Mouse (Mus musculus): ENCODE data around the gene Pten. TPM values are rescaled to one million over a fixed set of nuclear protein-coding genes. Genes with fewer than 3 reads are reported as not detected.

Gene Pten
- polyA plus RNA-seq, 1 experiment from 2014 or later, result 15.5 TPM

DNA sequence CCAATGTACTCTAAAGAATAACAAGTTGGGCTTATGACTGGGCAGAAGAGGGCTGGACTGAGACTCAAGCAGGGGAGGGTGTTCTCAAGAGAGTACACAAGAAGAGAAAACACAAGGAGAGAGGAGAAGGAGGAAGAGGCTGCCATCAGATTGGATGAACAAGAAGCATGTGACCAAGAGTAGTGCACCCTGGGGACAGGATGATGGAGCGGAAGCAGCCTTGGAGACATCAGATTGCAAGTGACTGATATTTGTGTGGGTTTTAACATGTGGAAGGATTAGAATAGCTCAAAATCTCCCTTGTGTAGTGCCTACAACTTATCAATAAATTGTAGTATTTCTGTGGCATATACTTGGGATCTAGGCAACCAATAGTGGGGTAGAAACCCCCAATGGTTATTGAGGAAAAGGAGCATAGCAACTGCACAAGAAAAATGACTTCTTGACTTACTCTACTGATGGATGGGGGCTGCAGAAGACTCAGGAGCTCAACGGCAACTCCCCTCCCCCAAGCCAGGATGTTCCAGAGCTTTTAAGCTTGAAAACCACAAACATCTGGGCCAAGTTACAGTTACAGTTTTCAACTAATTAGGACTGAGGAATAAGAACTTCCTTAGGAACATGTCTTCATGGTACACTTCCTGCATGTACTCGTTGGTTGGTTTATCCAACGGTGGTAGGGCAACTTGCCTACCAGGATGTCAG lies 16.5 kb upstream of the Pten start:
- no peak overlapping the region for H3K4me2 ChIP-seq (ENCODE audit: low read depth, low read length)
- no peaks in the 10 kb centered on the region for H3K4me1 ChIP-seq (ENCODE audit: control insufficient read depth, insufficient read depth, low read length)
- H3K9me3 ChIP-seq (ENCODE audit: control insufficient read depth, low read length), result no peaks in the 10 kb centered on the region
- peak; percentile 41 for DNase-seq (ENCODE audit: low spot score)
- H3K27ac ChIP-seq (replicated peaks; ENCODE audit: low read depth, low read length), result no peak overlapping the region
- no peak overlapping the region for H3K9ac ChIP-seq (ENCODE audit: low read depth, low read length)
- H3K36me3 ChIP-seq (ENCODE audit: control insufficient read depth, insufficient read depth, low read length), result no peaks in the 10 kb centered on the region
- no peak for ATAC-seq (ENCODE audit: low read depth)
- WGBS, result 56% methylated on average over 4 of the region's 4 CpGs
- no peak overlapping the region for H3K4me3 ChIP-seq (ENCODE audit: low read depth, low read length)
- H3K27me3 ChIP-seq (replicated peaks; ENCODE audit: control insufficient read depth, insufficient read depth, low read length), result no peaks in the 10 kb centered on the region

GRCm38 (mm10) chr19:32749425-32749824 lies 7.9 kb upstream of the Pten start:
- no peaks in the 10 kb centered on the region for H3K4me1 ChIP-seq (ENCODE audit: control insufficient read depth, insufficient read depth, low read length)
- no peaks in the 10 kb centered on the region for H3K9me3 ChIP-seq (ENCODE audit: control insufficient read depth, low read length)
- ATAC-seq (ENCODE audit: low read depth), result no peak
- H3K27ac ChIP-seq (replicated peaks; ENCODE audit: low read depth, low read length), result no peak overlapping the region
- H3K9ac ChIP-seq (ENCODE audit: low read depth, low read length), result no peak overlapping the region
- H3K4me3 ChIP-seq (ENCODE audit: low read depth, low read length), result no peak overlapping the region
- peaks cover 6% of the 10 kb centered on the region for H3K27me3 ChIP-seq (replicated peaks; ENCODE audit: control insufficient read depth, insufficient read depth, low read length)
- H3K4me2 ChIP-seq (ENCODE audit: low read depth, low read length), result no peak overlapping the region
- WGBS, result 15% methylated on average over 6 of the region's 6 CpGs
- no peaks in the 10 kb centered on the region for H3K36me3 ChIP-seq (ENCODE audit: control insufficient read depth, insufficient read depth, low read length)
- DNase-seq (ENCODE audit: low spot score), result peak; percentile 74

GRCm38 (mm10) chr19:32752357-32752756 lies 4.9 kb upstream of the Pten start:
- Histone ChIP-seq H3K27ac (replicated peaks; ENCODE audit: low read depth, low read length) (no peak overlapping the region), H3K4me1 (ENCODE audit: control insufficient read depth, insufficient read depth, low read length) (0 out of 2 replicates have a peak, but pooled peaks cover 6% of the 10 kb centered on the region), H3K36me3 (ENCODE audit: control insufficient read depth, insufficient read depth, low read length) (no peaks in the 10 kb centered on the region), H3K4me2 (ENCODE audit: low read depth, low read length) (no peak overlapping the region), H3K9ac (ENCODE audit: low read depth, low read length) (no peak overlapping the region), H3K4me3 (ENCODE audit: low read depth, low read length) (no peak overlapping the region), H3K27me3 (replicated peaks; ENCODE audit: control insufficient read depth, insufficient read depth, low read length) (peaks cover 10% of the 10 kb centered on the region), H3K9me3 (ENCODE audit: control insufficient read depth, low read length) (no peaks in the 10 kb centered on the region)
- no peak for DNase-seq (ENCODE audit: low spot score)
- WGBS, result 89% methylated on average over 6 of the region's 6 CpGs
- ATAC-seq (ENCODE audit: low read depth), result no peak

- no peak for ATAC-seq (ENCODE audit: low read depth)
- 76% methylated on average over 3 of the region's 3 CpGs for WGBS
- no peak overlapping the region for H3K9ac ChIP-seq (ENCODE audit: low read depth, low read length)
These were observed 3.9 kb upstream of the Pten start for GRCm38 (mm10) chr19:32753386-32753785.

DNA sequence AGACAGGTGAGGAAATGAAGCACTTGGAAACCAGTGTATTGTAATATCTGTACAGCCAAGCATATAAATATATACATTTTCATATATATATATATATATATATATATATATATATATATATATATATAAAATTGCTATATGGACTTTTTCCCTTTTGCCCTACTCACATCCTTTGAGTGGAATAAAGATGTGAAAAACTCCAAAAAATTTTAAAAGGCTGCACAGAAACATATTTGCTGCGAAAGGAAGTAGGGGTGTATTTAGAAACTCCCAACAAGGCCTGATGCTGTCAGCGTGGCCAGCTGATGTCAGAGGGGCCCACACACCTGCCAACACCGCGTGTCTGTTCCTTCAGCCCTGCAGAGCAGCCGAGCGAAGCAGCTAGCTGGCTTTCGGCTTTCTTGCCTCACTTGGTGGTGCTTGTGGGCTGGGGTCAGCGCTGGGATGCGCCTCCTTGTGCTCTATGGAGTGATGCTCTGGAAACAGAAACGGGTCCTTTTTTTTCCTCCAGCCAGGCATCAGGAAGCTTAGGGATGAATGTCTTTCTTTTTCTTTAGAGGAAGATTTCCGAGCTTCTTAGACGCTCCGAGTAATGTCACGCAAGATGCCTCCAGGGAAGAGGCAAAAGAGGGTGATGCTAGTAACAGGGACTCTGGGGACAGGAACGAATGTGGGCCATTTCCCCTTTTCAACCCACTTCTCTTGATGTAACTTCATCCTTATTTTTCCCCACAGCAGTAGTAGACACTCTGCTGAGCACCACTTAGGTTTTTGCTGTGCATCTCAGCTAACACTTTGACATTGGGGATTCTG lies 2.9 kb upstream of the Pten start:
- Histone ChIP-seq H3K9me3 (ENCODE audit: control insufficient read depth, low read length) (no peaks in the 10 kb centered on the region), H3K4me1 (ENCODE audit: control insufficient read depth, insufficient read depth, low read length) (0 out of 2 replicates have a peak, but pooled peaks cover 6% of the 10 kb centered on the region), H3K9ac (ENCODE audit: low read depth, low read length) (no peak overlapping the region), H3K27ac (replicated peaks; ENCODE audit: low read depth, low read length) (no peak overlapping the region), H3K4me2 (ENCODE audit: low read depth, low read length) (peak overlapping the region; percentile 93; the same call in 1 of the 2 replicates), H3K36me3 (ENCODE audit: control insufficient read depth, insufficient read depth, low read length) (no peaks in the 10 kb centered on the region), H3K27me3 (replicated peaks; ENCODE audit: control insufficient read depth, insufficient read depth, low read length) (peaks cover 10% of the 10 kb centered on the region), H3K4me3 (ENCODE audit: low read depth, low read length) (no peak overlapping the region)
- WGBS, result 15% methylated on average over 15 of the region's 15 CpGs
- no peak for DNase-seq (ENCODE audit: low spot score)
- no peak for ATAC-seq (ENCODE audit: low read depth)

More at GRCm38 (mm10) chr19:32753386-32753785, 3.9 kb upstream of the Pten start:
- no peak overlapping the region for H3K4me2 ChIP-seq (ENCODE audit: low read depth, low read length)
- peaks cover 10% of the 10 kb centered on the region for H3K27me3 ChIP-seq (replicated peaks; ENCODE audit: control insufficient read depth, insufficient read depth, low read length)
- H3K36me3 ChIP-seq (ENCODE audit: control insufficient read depth, insufficient read depth, low read length), result no peaks in the 10 kb centered on the region
- 0 out of 2 replicates have a peak, but pooled peaks cover 6% of the 10 kb centered on the region for H3K4me1 ChIP-seq (ENCODE audit: control insufficient read depth, insufficient read depth, low read length)
- DNase-seq (ENCODE audit: low spot score), result no peak
- no peak overlapping the region for H3K27ac ChIP-seq (replicated peaks; ENCODE audit: low read depth, low read length)
- no peaks in the 10 kb centered on the region for H3K9me3 ChIP-seq (ENCODE audit: control insufficient read depth, low read length)
- no peak overlapping the region for H3K4me3 ChIP-seq (ENCODE audit: low read depth, low read length)

DNA sequence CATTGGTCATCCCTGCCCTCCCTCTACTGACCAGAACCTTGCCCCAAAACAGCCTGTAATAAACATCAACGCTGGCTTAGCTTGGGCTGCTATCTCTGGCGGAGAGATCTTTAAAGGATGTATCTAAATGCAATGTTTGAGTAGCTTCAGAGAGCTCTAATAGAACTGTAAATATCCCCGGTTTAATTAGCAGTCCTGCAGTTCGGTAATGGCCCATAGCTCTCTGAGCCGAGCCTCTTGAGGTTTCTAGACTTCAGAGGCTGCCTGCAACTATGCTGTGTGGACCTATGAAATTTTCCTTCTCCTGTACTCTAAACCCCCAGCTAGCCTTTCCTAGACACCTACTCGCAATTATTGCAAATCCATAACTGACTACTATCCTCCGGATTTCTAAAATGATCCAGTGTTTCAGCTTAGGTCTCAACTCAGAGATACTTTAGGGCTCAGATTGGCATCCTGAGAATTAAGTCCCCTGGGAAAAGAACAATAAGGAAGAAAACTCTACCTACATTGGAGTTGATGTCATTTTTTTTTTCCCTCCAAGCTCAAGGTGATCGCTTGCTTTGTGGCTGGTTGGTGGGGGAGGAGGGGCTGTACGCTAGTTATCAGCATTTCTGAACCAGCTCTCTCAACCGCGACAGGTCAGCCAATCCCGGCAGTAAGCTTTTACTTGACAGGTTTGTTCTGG lies 2.0 kb upstream of the Pten start:
- H3K4me2 ChIP-seq (ENCODE audit: low read depth, low read length), result peak overlapping the region; percentile 93
- H3K4me1 ChIP-seq (ENCODE audit: control insufficient read depth, insufficient read depth, low read length), result 0 out of 2 replicates have a peak, but pooled peaks cover 6% of the 10 kb centered on the region
- no peak for ATAC-seq (ENCODE audit: low read depth)
- 8% methylated on average over 12 of the region's 12 CpGs for WGBS
- H3K9ac ChIP-seq (ENCODE audit: low read depth, low read length), result peak overlapping the region; percentile 81
- peak overlapping the region; percentile 98 for H3K4me3 ChIP-seq (ENCODE audit: low read depth, low read length)
- DNase-seq (ENCODE audit: low spot score), result no peak
- H3K36me3 ChIP-seq (ENCODE audit: control insufficient read depth, insufficient read depth, low read length), result no peaks in the 10 kb centered on the region
- no peaks in the 10 kb centered on the region for H3K9me3 ChIP-seq (ENCODE audit: control insufficient read depth, low read length)
- peaks cover 10% of the 10 kb centered on the region for H3K27me3 ChIP-seq (replicated peaks; ENCODE audit: control insufficient read depth, insufficient read depth, low read length)
- peak overlapping the region; percentile 86; the same call in 1 of the 2 replicates for H3K27ac ChIP-seq (replicated peaks; ENCODE audit: low read depth, low read length)

- Histone ChIP-seq H3K4me1 (ENCODE audit: control insufficient read depth, insufficient read depth, low read length) (peaks cover 12% of the 10 kb centered on the region; the same call in 1 of the 2 replicates), H3K9ac (ENCODE audit: low read depth, low read length) (peak overlapping the region; percentile 81), H3K36me3 (ENCODE audit: control insufficient read depth, insufficient read depth, low read length) (no peaks in the 10 kb centered on the region), H3K27ac (replicated peaks; ENCODE audit: low read depth, low read length) (peak overlapping the region; percentile 86), H3K4me3 (ENCODE audit: low read depth, low read length) (peak overlapping the region; percentile 98), H3K27me3 (replicated peaks; ENCODE audit: control insufficient read depth, insufficient read depth, low read length) (peaks cover 10% of the 10 kb centered on the region), H3K9me3 (ENCODE audit: control insufficient read depth, low read length) (no peaks in the 10 kb centered on the region), H3K4me2 (ENCODE audit: low read depth, low read length) (peak overlapping the region; percentile 93)
- ATAC-seq (ENCODE audit: low read depth) (peak; percentile 75), DNase-seq (ENCODE audit: low spot score) (peak; percentile 98)
- WGBS, result under 1% methylated on average over 34 of the region's 53 CpGs
These were observed 1.3 kb upstream of the Pten start for GRCm38 (mm10) chr19:32755792-32756635.

DNA sequence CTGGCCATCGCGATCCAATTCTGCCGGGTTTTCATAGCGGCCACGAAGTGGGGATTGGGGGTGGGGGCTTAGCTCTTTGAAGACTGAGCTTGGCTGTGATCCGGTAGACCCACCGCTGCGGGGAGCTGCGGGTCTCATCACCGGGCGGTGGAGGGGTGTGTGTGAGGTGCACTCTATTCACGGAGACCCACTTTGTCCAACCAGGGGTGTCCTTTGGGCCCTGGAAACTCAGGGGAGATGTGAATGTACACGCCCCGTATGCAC lies 729 bp upstream of the Pten start:
- Histone ChIP-seq H3K4me1 (ENCODE audit: control insufficient read depth, insufficient read depth, low read length) (peaks cover 14% of the 10 kb centered on the region; the same call in 1 of the 2 replicates), H3K9me3 (ENCODE audit: control insufficient read depth, low read length) (no peaks in the 10 kb centered on the region), H3K4me3 (ENCODE audit: low read depth, low read length) (peak overlapping the region; percentile 98), H3K27me3 (replicated peaks; ENCODE audit: control insufficient read depth, insufficient read depth, low read length) (peaks cover 10% of the 10 kb centered on the region), H3K27ac (replicated peaks; ENCODE audit: low read depth, low read length) (peak overlapping the region; percentile 86), H3K4me2 (ENCODE audit: low read depth, low read length) (peak overlapping the region; percentile 93), H3K36me3 (ENCODE audit: control insufficient read depth, insufficient read depth, low read length) (no peaks in the 10 kb centered on the region), H3K9ac (ENCODE audit: low read depth, low read length) (peak overlapping the region; percentile 81)
- WGBS, result under 1% methylated on average over 14 of the region's 14 CpGs
- DNase-seq (ENCODE audit: low spot score) (no peak), ATAC-seq (ENCODE audit: low read depth) (peak; percentile 44)

Measured in embryonic facial prominence, embryonic 14.5 days (tissue).